Mouse (Mus musculus): ENCODE measurements around the gene Anxa4.

Gene Anxa4

GRCm38 (mm10) chr6:86793021-86793815, at the start of gene Anxa4:
Anxa4 (minus strand) TSS chr6:86793584.
- in situ Hi-C loops (cut with MboI) = loop anchor here (5.0 kb wide), 1 partner anchor 41 kb away; no protein-coding TSS in a partner anchor

- in situ Hi-C loops (cut with MboI) = no loop called here
Observed at GRCm38 (mm10) chr6:86841949-86842348, 48.6 kb upstream of the Anxa4 start.

GRCm38 (mm10) chr6:86839089-86839488, 45.7 kb upstream of the Anxa4 start:
- in situ Hi-C loops (cut with MboI) = no loop called here

- in situ Hi-C loops (cut with MboI) = no loop called here
Observed at GRCm38 (mm10) chr6:86832802-86833502, 39.6 kb upstream of the Anxa4 start.

- in situ Hi-C loops (cut with MboI) = no loop called here
Observed at GRCm38 (mm10) chr6:86830738-86831500, 37.5 kb upstream of the Anxa4 start.

- in situ Hi-C loops (cut with MboI) = no loop called here
Observed at GRCm38 (mm10) chr6:86829768-86830167, 36.4 kb upstream of the Anxa4 start.

- in situ Hi-C loops (cut with MboI) = no loop called here
Observed at GRCm38 (mm10) chr6:86827432-86827831, 34.0 kb upstream of the Anxa4 start.

GRCm38 (mm10) chr6:86824401-86824800, 31.0 kb upstream of the Anxa4 start:
- in situ Hi-C loops (cut with MboI) = no loop called here

- in situ Hi-C loops (cut with MboI) = no loop called here
Observed at GRCm38 (mm10) chr6:86823824-86824223, 30.4 kb upstream of the Anxa4 start.

- in situ Hi-C loops (cut with MboI) = no loop called here
Observed at GRCm38 (mm10) chr6:86823051-86823431, 29.7 kb upstream of the Anxa4 start.

GRCm38 (mm10) chr6:86822285-86823050, 29.1 kb upstream of the Anxa4 start:
- in situ Hi-C loops (cut with MboI) = no loop called here

GRCm38 (mm10) chr6:86820690-86821089, 27.3 kb upstream of the Anxa4 start:
- in situ Hi-C loops (cut with MboI) = no loop called here

- in situ Hi-C loops (cut with MboI) = no loop called here
Observed at GRCm38 (mm10) chr6:86819926-86820325, 26.5 kb upstream of the Anxa4 start.

GRCm38 (mm10) chr6:86818914-86819313, 25.5 kb upstream of the Anxa4 start:
- in situ Hi-C loops (cut with MboI) = no loop called here

GRCm38 (mm10) chr6:86816586-86816985, 23.2 kb upstream of the Anxa4 start:
- in situ Hi-C loops (cut with MboI) = no loop called here

GRCm38 (mm10) chr6:86815436-86815835, 22.1 kb upstream of the Anxa4 start:
- in situ Hi-C loops (cut with MboI) = no loop called here

- in situ Hi-C loops (cut with MboI) = loop anchor here (5.0 kb wide), 1 partner anchor 112 kb away; no protein-coding TSS in a partner anchor
Observed at GRCm38 (mm10) chr6:86814926-86815325, 21.5 kb upstream of the Anxa4 start.

GRCm38 (mm10) chr6:86813341-86813740, 20.0 kb upstream of the Anxa4 start:
- in situ Hi-C loops (cut with MboI) = loop anchor here (5.0 kb wide), 1 partner anchor 114 kb away; no protein-coding TSS in a partner anchor

- in situ Hi-C loops (cut with MboI) = loop anchor here (5.0 kb wide), 1 partner anchor 114 kb away; no protein-coding TSS in a partner anchor
Observed at GRCm38 (mm10) chr6:86812919-86813318, 19.5 kb upstream of the Anxa4 start.

- in situ Hi-C loops (cut with MboI) = no loop called here
Observed at GRCm38 (mm10) chr6:86806455-86807086, 13.2 kb upstream of the Anxa4 start.

GRCm38 (mm10) chr6:86804646-86805045, 11.3 kb upstream of the Anxa4 start:
- in situ Hi-C loops (cut with MboI) = no loop called here
